Mouse (Mus musculus): ENCODE measurements around the gene Olfr317. TPM values are rescaled to one million over a fixed set of nuclear protein-coding genes. Genes with fewer than 3 reads are reported as not detected.
"Not testable (repeated sequence)": the region's sequence is repeated elsewhere in the genome, so short reads cannot be mapped to it uniquely, and the experiment has no call there.

Olfr317 gene
- polyA plus RNA-seq (2016; fragmentation: Nextera tagmentation; extraction: Ambion mirVana): 0.06 and 0.16 TPM in 2 replicates

DNA sequence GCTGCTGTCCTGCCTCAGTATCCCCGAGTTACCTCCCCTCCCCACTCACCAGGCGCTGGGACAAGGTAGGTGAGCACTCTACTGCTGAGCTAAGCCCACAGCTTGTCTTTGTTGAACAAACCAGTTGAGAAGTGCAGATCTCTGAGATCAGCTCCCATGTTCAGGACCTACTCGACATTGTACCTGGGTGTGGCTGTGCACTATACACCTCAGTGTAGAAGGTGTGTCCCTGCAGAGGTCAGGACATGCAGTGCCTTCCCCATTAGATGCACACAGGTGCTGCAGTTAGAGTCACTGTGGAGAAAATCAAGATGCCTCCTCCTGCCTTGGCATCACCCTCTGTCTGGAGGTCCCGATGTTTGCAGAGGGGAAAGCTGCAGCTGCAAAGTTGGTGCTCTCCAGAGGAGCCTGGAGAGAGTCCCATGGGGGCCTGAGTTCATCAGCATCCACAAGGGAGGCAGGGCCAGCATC, at the start of gene Olfr317:
TSS of gene Olfr317 (minus strand) at position 421 of the 471 bp plus-strand sequence.
- no peak within 1 kb of the TSS for H3K4me3 ChIP-seq
- no peaks in the 10 kb centered on the region for H3K9me3 ChIP-seq
- no peak for ATAC-seq (ENCODE audit: low FRiP score, low read depth)
- no peak within 1 kb of the TSS for H3K27ac ChIP-seq
- H3K27me3 ChIP-seq (replicated peaks): no peaks in the 10 kb centered on the region
- 78% methylated on average over 4 of the region's 4 CpGs for WGBS
- no peak within 1 kb of the TSS for H3K4me2 ChIP-seq (replicated peaks)
- no peaks in the 10 kb centered on the region for H3K36me3 ChIP-seq
- H3K9ac ChIP-seq: no peak within 1 kb of the TSS
- no peaks in the 10 kb centered on the region for H3K4me1 ChIP-seq

GRCm38 (mm10) chr11:58788346-58788745, 49.3 kb upstream of the Olfr317 start:
- Histone ChIP-seq H3K9me3 (no peaks in the 10 kb centered on the region), H3K4me1 (no peaks in the 10 kb centered on the region), H3K27me3 (replicated peaks) (no peaks in the 10 kb centered on the region), H3K9ac (no peak overlapping the region), H3K36me3 (no peaks in the 10 kb centered on the region), H3K4me2 (replicated peaks) (no peak overlapping the region), H3K27ac (no peak overlapping the region), H3K4me3 (no peak overlapping the region)
- no peak for ATAC-seq (ENCODE audit: low FRiP score, low read depth)
- WGBS: 83% methylated on average over 8 of the region's 8 CpGs

GRCm38 (mm10) chr11:58787651-58788050, 48.6 kb upstream of the Olfr317 start:
- Histone ChIP-seq H3K27me3 (replicated peaks) (no peaks in the 10 kb centered on the region), H3K9me3 (no peaks in the 10 kb centered on the region), H3K4me3 (no peak overlapping the region), H3K27ac (no peak overlapping the region), H3K4me1 (no peaks in the 10 kb centered on the region), H3K4me2 (replicated peaks) (no peak overlapping the region), H3K36me3 (no peaks in the 10 kb centered on the region), H3K9ac (no peak overlapping the region)
- ATAC-seq (ENCODE audit: low FRiP score, low read depth): no peak
- 92% methylated on average over 10 of the region's 10 CpGs for WGBS

- no peaks in the 10 kb centered on the region for H3K27me3 ChIP-seq (replicated peaks)
- ATAC-seq (ENCODE audit: low FRiP score, low read depth): no peak
- H3K9me3 ChIP-seq: no peaks in the 10 kb centered on the region
- no peak overlapping the region for H3K9ac ChIP-seq
- H3K4me3 ChIP-seq: no peak overlapping the region
- no peak overlapping the region for H3K27ac ChIP-seq
- no peaks in the 10 kb centered on the region for H3K36me3 ChIP-seq
- no peak overlapping the region for H3K4me2 ChIP-seq (replicated peaks)
- no peaks in the 10 kb centered on the region for H3K4me1 ChIP-seq
- 77% methylated on average over 2 of the region's 2 CpGs for WGBS
Observed at GRCm38 (mm10) chr11:58784182-58784581, 45.2 kb upstream of the Olfr317 start.

- no peaks in the 10 kb centered on the region for H3K9me3 ChIP-seq
- no peak within 1 kb of the TSS for H3K4me2 ChIP-seq (replicated peaks)
- 85% methylated on average over 6 of the region's 6 CpGs for WGBS
- H3K9ac ChIP-seq: no peak within 1 kb of the TSS
- no peak within 1 kb of the TSS for H3K4me3 ChIP-seq
- H3K27ac ChIP-seq: no peak within 1 kb of the TSS
- H3K4me1 ChIP-seq: no peaks in the 10 kb centered on the region
- H3K27me3 ChIP-seq (replicated peaks): no peaks in the 10 kb centered on the region
- H3K36me3 ChIP-seq: no peaks in the 10 kb centered on the region
- no peak for ATAC-seq (ENCODE audit: low FRiP score, low read depth)
Observed at GRCm38 (mm10) chr11:58782480-58783089, 43.6 kb upstream of the Olfr317 start, which contains the start of gene Olfr314. TSS of gene Olfr314 (plus strand) at chr11:58782952.

GRCm38 (mm10) chr11:58772888-58773287, 33.9 kb upstream of the Olfr317 start, which contains the start of gene Olfr315:
TSS of gene Olfr315 (plus strand) at chr11:58773188.
- H3K4me1 ChIP-seq: no peaks in the 10 kb centered on the region
- H3K27ac ChIP-seq: no peak within 1 kb of the TSS
- no peaks in the 10 kb centered on the region for H3K27me3 ChIP-seq (replicated peaks)
- H3K36me3 ChIP-seq: no peaks in the 10 kb centered on the region
- H3K4me3 ChIP-seq: no peak within 1 kb of the TSS
- H3K4me2 ChIP-seq (replicated peaks): no peak within 1 kb of the TSS
- no peaks in the 10 kb centered on the region for H3K9me3 ChIP-seq
- ATAC-seq (ENCODE audit: low FRiP score, low read depth): no peak
- no peak within 1 kb of the TSS for H3K9ac ChIP-seq

- 99% methylated on average over 2 of the region's 2 CpGs for WGBS
Observed at GRCm38 (mm10) chr11:58752434-58752833, 13.4 kb upstream of the Olfr317 start, which contains the start of gene Olfr316. TSS of gene Olfr316 (plus strand) at chr11:58752734.

DNA sequence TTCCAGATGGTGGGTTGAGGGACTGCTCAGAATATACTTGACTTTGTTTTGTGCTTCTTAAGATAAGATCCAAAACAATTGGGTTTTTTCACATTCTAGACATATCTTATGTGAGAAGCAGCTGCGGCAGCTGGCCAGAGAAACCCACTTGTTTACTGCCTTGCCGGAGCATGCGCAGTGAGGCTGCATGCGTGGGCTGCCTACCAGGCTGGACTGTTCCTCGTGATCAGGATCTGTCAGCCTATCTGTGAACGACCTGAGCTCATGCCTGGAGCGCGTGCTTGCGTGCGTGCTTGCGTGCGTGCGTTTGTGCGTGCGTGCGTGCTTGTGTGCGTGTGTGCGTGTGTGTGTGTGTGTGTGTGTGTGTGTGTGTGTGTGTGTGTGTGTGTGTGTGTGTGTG, 12.1 kb upstream of the Olfr317 start:
- WGBS: 75% methylated on average over 18 of the region's 18 CpGs
- H3K27ac ChIP-seq; H3K36me3 ChIP-seq; H3K4me1 ChIP-seq; H3K4me3 ChIP-seq; H3K9me3 ChIP-seq; H3K9ac ChIP-seq; H3K4me2 ChIP-seq (replicated peaks); H3K27me3 ChIP-seq (replicated peaks); ATAC-seq (ENCODE audit: low FRiP score, low read depth): not testable (repeated sequence)

More at GRCm38 (mm10) chr11:58752434-58752833, 13.4 kb upstream of the Olfr317 start, which contains the start of gene Olfr316:
- no peak for ATAC-seq (ENCODE audit: low FRiP score, low read depth)
- Histone ChIP-seq H3K4me1 (no peaks in the 10 kb centered on the region), H3K9ac (no peak within 1 kb of the TSS), H3K36me3 (no peaks in the 10 kb centered on the region), H3K4me2 (replicated peaks) (no peak within 1 kb of the TSS), H3K27ac (no peak within 1 kb of the TSS), H3K27me3 (replicated peaks) (no peaks in the 10 kb centered on the region), H3K4me3 (no peak within 1 kb of the TSS), H3K9me3 (no peaks in the 10 kb centered on the region)

DNA sequence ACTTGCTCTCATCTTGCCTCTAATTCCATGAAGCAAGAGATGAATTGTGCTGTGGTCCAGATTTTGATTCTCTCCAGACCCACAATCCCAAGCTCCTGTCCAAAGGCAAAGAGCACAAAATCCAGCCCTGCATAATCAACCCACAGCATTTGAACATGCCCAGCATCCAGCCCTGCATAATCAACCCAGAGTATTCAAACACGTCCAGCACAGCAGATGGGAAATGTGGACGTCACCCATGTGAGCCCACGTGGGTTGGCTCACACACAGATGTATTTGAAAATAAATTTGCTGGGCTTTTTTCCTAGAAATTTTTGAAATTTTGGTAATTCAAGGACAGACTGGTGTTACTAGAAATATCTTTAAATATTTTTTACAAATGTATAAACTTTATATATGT, 5.6 kb downstream of the Olfr317 start:
- no peaks in the 10 kb centered on the region for H3K4me1 ChIP-seq
- no peaks in the 10 kb centered on the region for H3K36me3 ChIP-seq
- H3K4me2 ChIP-seq (replicated peaks): no peak overlapping the region
- no peak overlapping the region for H3K4me3 ChIP-seq
- ATAC-seq (ENCODE audit: low FRiP score, low read depth): no peak
- H3K27ac ChIP-seq: no peak overlapping the region
- WGBS: 56% methylated on average over 3 of the region's 3 CpGs
- no peaks in the 10 kb centered on the region for H3K27me3 ChIP-seq (replicated peaks)
- H3K9me3 ChIP-seq: no peaks in the 10 kb centered on the region
- H3K9ac ChIP-seq: no peak overlapping the region

GRCm38 (mm10) chr11:58727896-58728650, 10.9 kb downstream of the Olfr317 start:
- H3K4me2 ChIP-seq (replicated peaks); H3K9ac ChIP-seq; H3K9me3 ChIP-seq; H3K4me1 ChIP-seq; H3K27me3 ChIP-seq (replicated peaks); H3K36me3 ChIP-seq; H3K4me3 ChIP-seq; ATAC-seq (ENCODE audit: low FRiP score, low read depth); H3K27ac ChIP-seq: not testable (repeated sequence)
- 84% methylated on average over 6 of the region's 6 CpGs for WGBS

DNA sequence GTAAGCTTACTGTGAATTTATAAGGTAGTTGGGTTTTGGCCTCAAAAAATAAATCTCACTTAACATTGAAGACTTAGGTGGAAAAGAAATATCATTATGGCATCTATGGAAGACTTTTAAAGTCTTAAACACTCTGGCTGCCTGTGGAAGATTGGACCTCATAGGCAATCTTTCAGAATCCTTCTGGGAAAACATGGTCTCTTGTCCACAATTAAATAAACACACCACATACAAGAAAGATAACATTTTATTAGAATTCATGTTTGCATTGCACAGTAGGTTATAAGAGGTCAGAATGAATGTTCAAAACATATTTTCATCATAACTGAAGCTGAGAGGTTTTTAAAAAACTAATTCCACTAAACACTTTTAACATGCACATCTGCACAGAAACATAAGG, 15.1 kb downstream of the Olfr317 start, which contains the start of gene Olfr318:
TSS of gene Olfr318 (minus strand) at position 101 of the 400 bp plus-strand sequence.
- Histone ChIP-seq H3K9ac (no peak within 1 kb of the TSS), H3K27me3 (replicated peaks) (no peaks in the 10 kb centered on the region), H3K4me2 (replicated peaks) (no peak within 1 kb of the TSS), H3K9me3 (no peaks in the 10 kb centered on the region), H3K4me1 (no peaks in the 10 kb centered on the region), H3K27ac (no peak within 1 kb of the TSS), H3K4me3 (no peak within 1 kb of the TSS), H3K36me3 (no peaks in the 10 kb centered on the region)
- ATAC-seq (ENCODE audit: low FRiP score, low read depth): no peak

DNA sequence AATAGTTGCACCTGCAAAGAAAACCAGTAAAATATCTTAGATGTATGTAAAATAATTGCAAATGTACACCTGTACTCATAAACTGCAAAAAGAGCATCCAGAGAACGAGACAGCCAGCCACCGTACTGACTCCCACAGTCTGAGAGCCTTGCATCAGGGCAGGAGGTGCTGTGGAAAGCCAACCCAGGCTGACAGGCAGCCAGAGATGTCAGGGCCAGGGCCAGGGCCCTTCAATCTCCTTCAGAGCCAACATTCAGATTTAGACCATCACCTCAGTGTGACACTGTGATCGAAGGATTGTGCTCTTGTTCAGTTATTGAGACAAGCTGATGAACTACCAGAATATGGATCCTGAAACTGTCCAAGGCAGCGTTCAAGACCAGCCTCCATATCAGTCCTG, 19.3 kb downstream of the Olfr317 start:
- ATAC-seq (ENCODE audit: low FRiP score, low read depth): no peak
- no peaks in the 10 kb centered on the region for H3K4me1 ChIP-seq
- WGBS: 84% methylated on average over 4 of the region's 4 CpGs

More for the DNA sequence above, 19.3 kb downstream of the Olfr317 start:
- H3K27me3 ChIP-seq (replicated peaks): no peaks in the 10 kb centered on the region
- no peaks in the 10 kb centered on the region for H3K36me3 ChIP-seq
- no peaks in the 10 kb centered on the region for H3K9me3 ChIP-seq
- no peak overlapping the region for H3K4me3 ChIP-seq
- no peak overlapping the region for H3K4me2 ChIP-seq (replicated peaks)
- H3K27ac ChIP-seq: no peak overlapping the region
- H3K9ac ChIP-seq: no peak overlapping the region
